In genomic region chr17:23660117-23660875, GRCm38 (mm10) we compare ENCODE assay signal across 9 mouse cellular contexts. TPM values are rescaled to one million over a fixed set of nuclear protein-coding genes. Genes with fewer than 3 reads are reported as not detected.
DNase-seq lines count a peak whose midpoint lies in the region; ATAC-seq lines count a peak whose summit lies in the region.
"Had no signal": no experiment of that assay in that cellular context is flagged by ENCODE, and none has a peak within 500 bp of the region (broad histone marks: within the 10 kb centered on the region; RNA-seq: fewer than 3 reads in every experiment).

Bicdl2 (plus strand) TSS chr17:23660506.

- no peak within 1 kb of the TSS for H3K27ac ChIP-seq in limb, embryonic 12.5 days

- H3K4me2 ChIP-seq in limb, embryonic 12.5 days, result peak within 1 kb of the TSS; percentile 27

- peak; percentile 23 for DNase-seq in ovary, postnatal 10 days (ENCODE audit: low spot score)
- DNase-seq in ovary, adult 18-20 months (ENCODE audit: low spot score), result no peak
- peak; percentile 35 for DNase-seq in brain, adult 2 months (ENCODE audit: low read depth, low spot score)
- peak; percentile 49 for DNase-seq in heart, postnatal 4 days
- peak; percentile 24 to 61 for DNase-seq in natural killer cell, adult 2 months (ENCODE audit: low spot score in 2 of 2)
- no peak for DNase-seq in gastrocnemius, postnatal 25 days
- no peak for DNase-seq in left cerebral cortex, adult 9 months (ENCODE audit: low spot score in 2 of 2)

- 5% methylated on average over 27 of the region's 27 CpGs for WGBS in limb, embryonic 12.5 days

- peaks cover 42% of the 10 kb centered on the region for H3K27me3 ChIP-seq in limb, embryonic 12.5 days

- H3K4me3 ChIP-seq in limb, embryonic 12.5 days (replicated peaks), result no peak within 1 kb of the TSS
- H3K4me3 ChIP-seq: erythroblast, embryonic 14.5 days had no signal

- no peaks in the 10 kb centered on the region for H3K9me3 ChIP-seq in limb, embryonic 12.5 days

- H3K9ac ChIP-seq in limb, embryonic 12.5 days (replicated peaks), result no peak within 1 kb of the TSS

- no peak for ATAC-seq in limb, embryonic 12.5 days (ENCODE audit: insufficient number of reproducible peaks, insufficient read depth, low FRiP score, low TSS enrichment, low read depth)

- H3K4me1 ChIP-seq in limb, embryonic 12.5 days (replicated peaks), result 0 out of 2 replicates have a peak, but pooled peaks cover 10% of the 10 kb centered on the region

- no peaks in the 10 kb centered on the region for H3K36me3 ChIP-seq in limb, embryonic 12.5 days

RNA-seq across cellular contexts. Expression of gene Bicdl2, which starts in this region (rescaled TPM):
- total RNA-seq in heart, postnatal 4 days (2021), result under 1 TPM in 1 of 2 experiments, not detected in 1; 0.14 TPM
- 1.2 and 1.3 TPM in 2 replicates for polyA plus RNA-seq in limb, embryonic 12.5 days (2016; fragmentation: Nextera tagmentation; extraction: Ambion mirVana)
- not detected for total RNA-seq in gastrocnemius, postnatal 25 days (2021)
- polyA plus RNA-seq: erythroblast, embryonic 14.5 days had no signal

Comparison
In these comparisons a context has a peak if more than half of its experiments do, and no peak if none do; other contexts are left out.
1. DNase-seq: peak in ovary, postnatal 10 days (single experiment), brain, adult 2 months (single experiment) and natural killer cell, adult 2 months (2 of 2); none in ovary, adult 18-20 months (single experiment), gastrocnemius, postnatal 25 days (single experiment) and left cerebral cortex, adult 9 months (0 of 2).
2. Peak in DNase-seq in heart, postnatal 4 days; RNA of the gene not detected or under 1 TPM.